Mouse (Mus musculus): ENCODE results near the gene Wtap.

- TF ChIP-seq CTCF (IDR thresholded peaks at IDR 0.05; ENCODE audit: borderline replicate concordance, insufficient read depth, low read depth, low read length) = no peak
- TF ChIP-seq POLR2A (IDR thresholded peaks at IDR 0.05; ENCODE audit: borderline replicate concordance, insufficient read depth, low read length) = no peak
Observed at GRCm38 (mm10) chr17:12956664-12957063, 37.3 kb downstream of the Wtap start.
